Mouse (Mus musculus) liver, adult 2 months (tissue): ENCODE data around the gene Mybbp1a.

ENCODE experiments used
- CTCF ChIP-seq: fragments of 200-500 bp; IDR thresholded peaks from 2 replicates; pipeline ENCODE4 v1.5.1; 2011; ENCODE audit warnings: low read depth, low read length, control low read depth
- POLR2A ChIP-seq: fragments of 200-500 bp; IDR thresholded peaks from 2 replicates; pipeline ENCODE4 v1.6.1; 2011; ENCODE audit warnings: low read length, control low read depth; ENCODE audit not compliant: insufficient read depth; ENCODE audit errors: extremely low read depth

- TF ChIP-seq CTCF (no peak), POLR2A (no peak)
Observed at GRCm38 (mm10) chr11:72425201-72425600, 16.0 kb upstream of the Mybbp1a start.
